Mouse (Mus musculus): ENCODE data around the gene Brinp3. TPM values are rescaled to one million over a fixed set of nuclear protein-coding genes. Genes with fewer than 3 reads are reported as not detected.
"Not testable (repeated sequence)": the region's sequence is repeated elsewhere in the genome, so short reads cannot be mapped to it uniquely, and the experiment has no call there.

Gene Brinp3
- total RNA-seq (2021): not detected

DNA sequence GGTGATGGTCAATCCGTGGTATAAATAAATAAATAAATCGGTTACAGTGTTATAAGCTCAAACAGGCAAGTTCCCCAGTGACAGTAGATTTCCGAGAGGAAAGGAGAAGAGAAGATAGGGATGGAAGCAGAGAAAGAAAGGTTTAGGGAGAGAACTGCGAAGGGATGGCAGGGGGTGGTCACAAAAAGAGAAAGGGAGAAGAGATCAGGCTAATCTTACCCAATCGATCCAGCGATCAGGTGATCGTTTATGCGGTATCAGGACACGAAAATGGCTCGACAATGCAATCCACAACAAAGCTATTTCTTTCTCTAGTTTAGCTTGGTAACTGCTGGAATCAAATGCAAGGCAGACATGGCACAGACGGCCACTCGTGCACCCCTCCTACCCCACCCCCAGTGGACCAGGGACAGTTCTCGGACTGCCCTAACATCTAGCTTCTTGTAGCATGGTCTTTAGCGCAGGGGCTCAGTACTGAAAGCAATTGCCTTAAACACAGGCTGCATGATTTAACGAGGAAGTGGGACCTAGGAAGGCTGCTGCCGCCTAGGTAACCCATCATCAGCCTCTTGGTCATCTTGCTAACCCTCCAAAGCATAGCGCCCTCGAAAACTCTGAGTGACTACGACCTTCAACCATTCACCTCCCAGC, at the start of gene Brinp3:
Gene Brinp3 (plus strand): TSS at position 80 of the 651 bp plus-strand sequence.
- intact Hi-C loops (cut with DNase I): no loop called here
- DNase-seq: no peak

DNA sequence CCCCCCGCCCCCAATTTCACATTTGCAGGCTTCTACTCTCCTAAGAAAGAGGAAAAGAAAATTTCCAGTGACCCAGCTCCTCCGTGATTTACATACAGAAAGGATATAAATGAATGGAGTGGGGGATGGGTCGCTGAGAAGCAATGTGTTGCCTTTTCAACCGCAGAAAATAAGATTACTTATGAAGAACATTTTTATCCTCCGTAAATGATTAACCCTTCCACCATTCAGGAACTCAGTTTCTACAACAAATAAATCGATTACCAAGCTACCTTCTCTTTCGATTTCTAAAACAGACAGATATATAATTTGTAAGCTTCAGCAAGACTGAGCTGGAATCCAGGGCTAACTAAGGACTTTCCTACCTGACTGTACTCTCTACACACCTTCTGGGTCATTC, 339 bp upstream of the Brinp3 start:
- no peak for DNase-seq
- intact Hi-C loops (cut with DNase I): no loop called here

DNA sequence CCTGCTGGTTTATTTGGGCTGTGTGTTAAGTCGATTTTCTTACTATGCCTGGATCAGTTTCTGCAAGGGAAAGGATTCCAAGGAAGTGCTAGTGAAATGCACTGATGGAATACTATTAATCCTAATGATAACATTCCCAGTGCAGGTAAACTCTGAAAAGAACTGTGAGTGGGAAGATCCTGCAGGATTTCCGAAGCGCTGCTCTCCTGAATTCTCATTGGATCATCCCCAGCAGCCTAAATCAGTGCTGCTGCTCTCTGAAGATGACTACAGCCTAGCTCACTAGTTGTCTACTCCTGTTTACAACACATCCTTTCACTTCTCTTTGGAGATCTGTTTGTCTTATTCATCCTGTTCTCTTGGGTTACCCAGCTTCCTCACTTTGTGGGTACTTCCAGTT, 826 bp downstream of the Brinp3 start:
- intact Hi-C loops (cut with DNase I): no loop called here
- DNase-seq: no peak

DNA sequence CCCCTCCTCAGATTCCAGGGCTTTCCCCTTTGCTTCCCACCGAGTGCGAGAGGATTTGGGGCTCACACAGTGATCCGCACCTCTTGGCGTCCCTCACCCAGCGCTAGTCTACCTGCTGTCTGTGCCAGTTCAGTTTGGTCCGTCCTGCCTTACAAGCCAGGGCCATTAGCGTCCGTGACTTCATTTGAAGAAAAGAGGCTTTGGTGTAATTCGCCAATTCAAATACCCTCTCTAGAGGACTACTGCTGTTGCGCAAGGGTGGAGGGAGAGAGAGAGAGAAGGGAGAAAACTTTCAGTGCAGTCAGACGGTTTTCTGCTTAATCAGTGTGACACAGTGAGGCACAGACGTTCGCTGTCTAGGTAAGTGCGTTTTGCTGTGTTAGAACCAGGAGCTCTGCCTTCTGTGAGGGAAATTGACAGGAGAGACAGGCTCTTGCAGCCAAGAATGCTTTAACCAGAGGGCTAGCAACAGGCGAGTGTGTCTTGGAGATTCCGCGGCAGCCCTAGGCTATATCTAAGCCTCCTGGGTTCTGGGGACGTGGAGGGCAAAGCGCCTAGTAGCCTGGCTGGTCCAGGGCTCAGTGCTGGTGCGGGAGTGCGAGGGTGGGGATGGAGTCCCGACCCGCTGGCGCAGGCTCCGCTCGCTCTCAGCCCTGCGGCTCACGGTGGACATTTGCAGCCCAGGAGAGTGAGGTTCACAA, 3.0 kb downstream of the Brinp3 start:
- no peak for DNase-seq
- intact Hi-C loops (cut with DNase I): no loop called here

DNA sequence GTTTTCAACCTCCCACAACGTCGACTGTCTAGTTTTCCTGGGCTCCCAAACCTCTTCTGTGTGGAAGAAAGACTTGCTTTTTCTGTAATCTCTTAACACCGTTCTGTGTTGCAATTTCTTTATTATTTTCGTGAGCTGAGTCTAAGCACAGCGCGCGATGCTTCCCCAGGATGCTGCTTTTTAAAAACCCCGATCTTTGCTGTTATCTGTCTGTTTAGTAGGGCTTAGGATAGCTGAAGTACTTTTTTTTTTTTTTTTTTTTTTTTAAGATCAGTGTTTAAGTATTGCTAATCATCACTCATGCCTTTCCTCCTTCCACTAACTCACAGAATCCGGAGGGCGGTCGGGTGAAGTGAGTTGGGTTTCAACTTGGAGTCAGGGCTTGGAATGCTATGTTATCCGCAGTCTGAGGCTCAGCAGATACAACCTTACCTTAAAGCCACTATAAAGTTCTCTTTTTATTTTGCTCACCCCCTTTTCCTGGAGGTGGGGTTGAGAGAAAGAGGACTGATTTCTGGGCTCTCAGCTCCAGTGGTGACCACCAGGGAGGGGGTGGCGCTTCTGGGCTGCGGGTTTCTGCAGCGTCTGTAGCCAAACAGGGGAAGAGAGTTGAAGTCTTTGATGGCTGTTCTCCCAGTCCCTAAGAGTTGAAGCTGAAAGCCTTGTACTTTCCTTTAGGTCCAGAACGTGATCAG, 3.7 kb downstream of the Brinp3 start:
- DNase-seq: no peak
- intact Hi-C loops (cut with DNase I): no loop called here

DNA sequence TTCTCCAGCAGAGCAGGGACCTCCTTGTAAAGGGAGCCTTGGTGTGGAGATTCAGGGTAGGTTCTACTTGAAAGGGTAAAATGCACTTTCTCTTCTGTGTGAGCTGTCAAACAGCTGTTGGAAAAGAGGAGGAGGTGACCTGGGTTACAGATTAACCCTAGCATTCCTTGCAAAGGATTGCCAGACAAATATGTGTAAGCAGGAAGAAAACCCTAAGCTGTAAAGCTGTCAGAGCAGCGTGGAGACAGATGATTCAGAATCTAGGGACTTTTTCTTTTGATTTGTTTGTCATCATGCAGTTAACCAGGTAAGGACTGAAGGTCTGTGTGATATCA, 4.2 kb downstream of the Brinp3 start:
- intact Hi-C loops (cut with DNase I): no loop called here

DNA sequence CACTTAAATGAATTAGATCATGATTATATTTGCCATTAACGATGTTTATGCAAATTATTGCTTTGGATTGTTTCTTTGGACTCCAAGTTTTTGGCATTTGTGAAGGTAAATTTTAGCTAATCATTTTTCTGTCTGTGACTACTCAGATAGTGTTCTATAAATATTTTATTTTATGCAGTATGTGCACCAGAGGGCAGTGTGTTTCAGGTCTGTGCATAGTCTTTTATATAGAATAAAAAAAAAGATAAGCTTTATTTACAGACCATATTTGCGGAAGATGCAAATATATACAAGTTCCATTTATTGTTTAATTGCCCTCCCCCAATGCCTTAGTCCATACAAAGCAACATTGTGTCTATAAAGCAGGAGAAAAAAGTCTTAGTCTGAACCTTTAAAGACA, 20.8 kb downstream of the Brinp3 start:
- intact Hi-C loops (cut with DNase I): no loop called here
- DNase-seq: no peak

More for the DNA sequence above, 4.2 kb downstream of the Brinp3 start:
- DNase-seq: no peak

DNA sequence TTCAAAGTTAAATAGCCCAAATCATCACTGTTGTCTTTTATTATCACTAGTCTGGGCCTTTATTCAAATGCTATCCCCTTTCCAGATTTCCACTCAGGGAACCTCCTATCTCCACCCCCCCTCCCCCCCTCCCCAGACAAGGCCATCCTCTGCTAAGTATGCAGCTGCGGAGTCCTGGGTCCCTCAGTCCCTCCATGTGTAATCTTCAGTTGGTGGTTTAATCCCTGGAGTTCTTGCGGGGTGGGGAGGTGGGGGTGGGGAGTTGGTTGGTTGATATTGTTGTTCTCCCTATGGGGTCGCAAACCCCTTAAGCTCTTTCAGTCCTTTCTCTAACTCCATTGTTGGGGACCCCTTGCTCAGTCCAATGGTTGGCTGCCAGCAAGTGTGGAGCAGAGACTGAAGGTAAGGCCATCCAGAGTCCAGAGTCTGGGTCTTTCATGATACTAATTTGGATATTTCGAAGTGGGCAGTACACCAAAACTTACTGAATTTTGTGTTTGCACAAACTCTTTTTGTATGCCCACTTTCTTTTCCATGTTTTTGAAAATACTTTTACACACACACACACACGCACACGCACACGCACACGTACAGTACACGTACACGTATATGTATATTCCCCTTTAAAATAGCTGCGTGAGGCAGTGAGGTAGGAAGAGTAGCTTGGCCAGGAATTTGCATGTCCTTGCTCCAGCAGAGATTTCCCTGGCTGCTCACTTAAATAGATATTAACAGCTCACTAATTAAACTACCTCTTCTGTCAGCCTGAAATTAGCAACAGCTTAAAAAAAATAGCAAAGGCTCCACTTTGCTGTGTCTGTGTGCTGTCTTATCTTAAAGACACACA, 29.4 kb downstream of the Brinp3 start:
- no peak for DNase-seq
- intact Hi-C loops (cut with DNase I): no loop called here

DNA sequence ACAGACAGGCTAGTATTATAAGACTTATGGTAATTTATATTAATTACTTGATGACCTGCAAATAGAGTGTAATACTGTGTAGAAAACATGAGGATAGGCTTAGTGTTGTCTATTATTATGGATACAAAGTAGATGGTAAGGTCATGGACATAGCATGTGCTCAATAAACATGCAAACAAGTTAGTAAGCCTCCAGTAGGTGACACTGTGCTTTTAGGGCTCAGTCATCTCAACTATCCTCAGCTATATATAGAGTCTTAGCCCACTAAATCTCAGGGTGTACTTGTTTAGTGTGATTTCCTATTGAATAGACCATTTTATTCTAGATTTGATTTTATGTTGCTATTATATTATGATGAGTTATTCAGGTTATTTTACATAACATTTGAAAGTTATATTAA, 34.0 kb downstream of the Brinp3 start:
- intact Hi-C loops (cut with DNase I): no loop called here
- no peak for DNase-seq

DNA sequence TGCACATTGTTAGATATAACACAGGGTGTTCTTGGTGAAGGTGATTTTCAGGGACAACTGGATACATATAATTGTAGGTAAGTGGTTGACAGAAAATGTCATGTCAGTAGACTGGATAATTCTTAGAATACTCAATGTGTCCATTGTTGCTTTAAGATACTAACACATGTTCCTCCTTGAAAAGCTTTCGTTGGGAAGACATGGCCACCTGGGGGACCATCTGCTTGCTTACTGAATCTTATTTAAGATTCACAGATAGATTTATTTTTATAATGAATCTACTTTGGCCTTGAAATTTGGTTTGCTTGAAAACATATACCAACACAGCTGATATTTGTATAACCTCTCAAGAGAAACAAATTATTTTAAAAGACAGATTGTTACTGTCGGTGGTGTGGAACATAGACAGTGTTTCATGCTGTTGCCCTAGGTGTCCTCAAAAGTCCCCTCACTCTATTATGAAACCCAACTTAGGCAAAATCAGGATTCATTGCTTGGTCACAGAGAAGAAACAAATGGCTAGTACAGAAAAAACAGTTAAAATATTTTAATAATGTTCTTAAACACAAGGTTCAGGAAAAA, 52.4 kb downstream of the Brinp3 start:
- DNase-seq: no peak
- intact Hi-C loops (cut with DNase I): no loop called here

DNA sequence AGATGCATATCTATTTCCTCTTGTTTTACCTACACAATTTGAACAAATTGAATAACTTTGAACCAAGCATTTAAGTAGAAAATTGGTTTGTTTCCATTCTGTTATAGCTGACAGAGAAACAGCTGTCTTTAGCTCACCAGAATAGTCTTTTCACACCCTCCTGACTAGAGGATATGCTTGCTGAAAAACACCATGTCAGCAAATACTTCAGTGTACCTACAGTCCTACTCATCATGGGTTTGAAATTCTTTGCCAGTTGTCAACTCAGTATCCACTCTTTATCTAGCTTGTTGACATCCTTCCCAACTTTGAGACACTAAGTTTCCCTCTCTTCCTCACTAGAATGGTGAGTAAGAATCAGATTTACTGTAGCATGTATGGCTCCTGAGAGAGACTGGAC, 62.4 kb downstream of the Brinp3 start:
- intact Hi-C loops (cut with DNase I): no loop called here
- no peak for DNase-seq

DNA sequence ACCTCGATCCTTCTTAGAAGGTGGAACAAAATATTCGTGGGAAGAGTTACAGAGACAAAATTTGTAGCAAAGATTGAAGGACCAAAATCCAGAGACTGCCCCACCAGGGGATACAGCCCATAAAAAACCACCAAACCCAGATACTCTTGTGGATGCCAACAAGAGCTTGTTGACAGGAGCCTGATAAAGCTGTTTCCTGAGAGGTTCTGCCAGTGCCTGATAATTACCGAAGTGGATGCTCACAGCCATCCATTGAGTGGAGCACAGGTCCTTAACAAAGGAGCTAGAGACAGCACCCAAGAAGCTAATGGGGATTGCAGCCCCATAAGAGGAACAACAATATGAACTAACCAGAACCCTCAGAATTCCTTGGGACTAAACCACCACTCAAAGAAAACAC, 67.6 kb downstream of the Brinp3 start:
- intact Hi-C loops (cut with DNase I): no loop called here
- DNase-seq: no peak

DNA sequence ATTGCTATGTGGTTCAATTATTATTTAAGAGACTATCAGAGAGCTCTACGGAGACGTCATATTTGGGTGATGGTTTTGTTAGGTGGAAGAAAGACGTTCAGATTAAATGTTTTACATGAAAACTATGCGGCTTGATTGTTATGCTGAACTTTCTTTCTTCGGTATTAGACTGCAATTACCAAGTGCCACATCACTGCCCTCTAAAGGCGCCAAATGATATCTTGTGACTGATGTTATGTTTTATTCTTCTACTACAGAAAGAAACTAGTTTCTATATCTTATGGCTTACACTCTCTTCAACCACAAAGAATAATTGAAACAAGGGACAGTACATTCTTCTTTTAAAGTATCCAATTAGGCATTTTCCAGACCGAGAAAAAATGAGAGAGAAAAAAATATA, 89.6 kb downstream of the Brinp3 start:
- DNase-seq: no peak
- intact Hi-C loops (cut with DNase I): no loop called here

DNA sequence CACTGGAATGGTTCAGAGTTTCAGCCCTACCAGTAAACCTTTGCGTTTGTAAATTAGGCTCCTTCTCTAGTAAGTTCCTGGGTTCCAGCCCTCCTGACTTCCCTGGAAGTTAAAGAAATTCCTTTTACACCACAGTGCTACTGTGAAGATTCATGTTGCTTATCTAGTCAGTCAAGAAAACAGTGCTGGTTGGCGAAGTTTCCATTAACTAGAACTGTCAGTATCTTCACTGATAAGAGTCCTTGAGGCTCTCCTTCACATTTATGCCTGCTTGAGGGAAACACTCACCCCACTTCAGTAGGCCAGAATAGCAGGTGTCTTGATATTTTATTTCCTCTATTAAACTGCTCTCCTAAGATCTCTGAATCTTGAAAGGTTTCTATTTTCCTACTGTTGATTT, 138.3 kb downstream of the Brinp3 start:
- intact Hi-C loops (cut with DNase I): no loop called here
- no peak for DNase-seq

DNA sequence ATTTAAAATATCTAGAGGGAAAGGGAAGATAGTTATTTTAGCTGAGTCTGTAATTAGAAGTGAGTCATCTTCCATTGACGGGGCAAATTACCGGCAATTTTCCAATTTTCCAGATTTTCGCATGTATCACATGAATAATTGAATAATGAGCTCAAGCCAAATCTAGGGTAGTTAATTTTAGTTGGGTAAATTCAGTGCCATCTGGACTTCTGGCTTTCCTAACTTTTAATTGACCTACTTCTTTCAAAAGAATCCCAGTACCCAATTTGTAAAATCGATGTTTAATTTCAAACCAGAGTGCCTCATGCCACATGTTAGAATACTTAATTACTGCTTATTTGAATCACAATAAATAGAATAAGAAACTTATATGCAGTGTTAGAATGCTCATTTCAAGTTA, 162.7 kb downstream of the Brinp3 start:
- no peak for DNase-seq
- intact Hi-C loops (cut with DNase I): no loop called here

DNA sequence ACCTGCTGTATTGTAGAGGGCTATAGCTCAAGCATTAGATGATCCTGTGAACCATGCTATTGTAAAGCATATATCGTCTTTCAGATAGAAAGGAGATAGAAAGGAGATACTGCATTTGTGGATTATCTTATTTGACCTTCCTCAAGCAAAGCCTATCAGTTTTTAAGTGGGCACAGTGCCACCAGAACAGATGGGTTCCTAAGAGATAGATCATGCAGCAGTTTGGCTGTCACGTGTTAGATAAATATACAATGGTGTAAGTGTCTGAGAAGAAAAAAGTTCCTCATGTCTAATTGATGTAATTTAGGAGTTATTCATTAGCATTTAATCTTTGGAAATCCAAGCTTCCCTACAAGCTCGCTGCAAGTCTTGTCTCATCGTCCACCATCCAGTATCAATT, 206.2 kb downstream of the Brinp3 start:
- intact Hi-C loops (cut with DNase I): no loop called here
- DNase-seq: no peak

DNA sequence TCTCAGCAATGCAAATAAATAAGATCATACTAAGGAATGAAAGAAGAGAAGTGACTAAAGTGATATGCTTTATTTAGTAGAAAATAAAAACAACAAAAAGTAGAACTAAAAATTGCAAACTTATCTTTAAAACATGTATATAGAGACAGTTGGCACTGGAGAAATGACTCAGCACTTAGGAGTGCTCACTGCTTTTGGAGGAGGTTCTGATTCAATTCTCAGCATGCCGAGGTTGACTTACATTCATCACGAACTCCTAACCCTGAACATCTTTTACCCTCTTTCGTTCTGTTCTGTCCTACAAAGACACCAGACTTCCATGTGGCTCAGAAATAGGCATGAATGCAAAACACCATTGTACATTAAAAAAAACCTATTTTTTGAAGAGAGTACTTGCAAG, 225.0 kb downstream of the Brinp3 start:
- intact Hi-C loops (cut with DNase I): no loop called here
- DNase-seq: no peak

DNA sequence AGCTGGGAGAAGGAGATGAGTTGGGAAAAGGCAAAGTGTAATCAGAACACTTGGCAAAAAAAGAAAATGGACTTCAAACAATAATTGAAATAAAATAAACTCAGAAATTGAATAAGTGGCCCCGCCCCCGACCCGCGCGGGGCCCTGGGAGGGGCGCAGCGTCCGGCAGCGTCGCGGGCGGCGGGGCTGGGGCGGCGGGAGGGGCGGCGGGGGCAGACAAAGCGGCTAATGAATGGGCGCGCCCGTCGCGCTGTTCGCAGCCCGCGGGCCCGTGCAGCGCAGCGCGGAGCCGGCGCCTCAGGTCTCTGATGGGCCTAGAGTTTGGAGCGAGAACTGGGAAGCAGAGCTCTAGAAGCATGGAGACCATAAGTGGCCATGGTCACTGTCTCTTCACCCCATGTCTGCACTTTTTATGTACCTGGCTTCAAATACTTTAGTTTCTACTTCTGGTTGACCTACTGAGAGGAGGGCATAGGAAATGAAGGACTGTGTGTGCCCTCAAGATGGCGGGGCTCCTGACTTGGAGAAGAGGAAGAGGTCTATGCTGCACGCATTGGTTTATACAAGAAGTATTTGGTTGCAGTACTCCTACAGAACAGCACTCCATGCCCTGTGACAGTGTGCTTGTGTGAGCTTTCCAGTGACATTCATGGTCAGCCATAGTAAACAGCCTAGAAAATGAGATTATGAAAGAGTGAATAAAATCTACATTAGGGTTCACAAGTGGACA, 230.4 kb downstream of the Brinp3 start:
- DNase-seq; intact Hi-C loops (cut with DNase I): not testable (repeated sequence)

DNA sequence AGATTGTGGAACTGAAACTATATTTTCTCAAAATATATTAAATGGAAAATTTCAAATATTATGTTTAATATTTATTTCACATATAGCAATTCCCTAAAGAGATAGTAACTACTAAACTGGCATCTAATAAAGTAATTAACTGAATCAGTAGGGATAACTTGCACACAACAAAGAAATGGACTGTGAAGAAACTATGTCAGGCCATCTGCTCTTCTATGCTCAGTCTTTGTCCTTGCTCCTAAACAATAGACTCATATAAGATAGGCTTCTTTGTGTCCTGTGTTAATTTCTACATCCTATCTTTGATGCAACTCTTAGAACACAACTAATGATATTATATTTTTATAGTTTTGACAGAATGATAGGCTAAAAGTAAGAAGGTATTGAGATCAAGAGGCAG, 256.5 kb downstream of the Brinp3 start:
- no peak for DNase-seq
- intact Hi-C loops (cut with DNase I): no loop called here

DNA sequence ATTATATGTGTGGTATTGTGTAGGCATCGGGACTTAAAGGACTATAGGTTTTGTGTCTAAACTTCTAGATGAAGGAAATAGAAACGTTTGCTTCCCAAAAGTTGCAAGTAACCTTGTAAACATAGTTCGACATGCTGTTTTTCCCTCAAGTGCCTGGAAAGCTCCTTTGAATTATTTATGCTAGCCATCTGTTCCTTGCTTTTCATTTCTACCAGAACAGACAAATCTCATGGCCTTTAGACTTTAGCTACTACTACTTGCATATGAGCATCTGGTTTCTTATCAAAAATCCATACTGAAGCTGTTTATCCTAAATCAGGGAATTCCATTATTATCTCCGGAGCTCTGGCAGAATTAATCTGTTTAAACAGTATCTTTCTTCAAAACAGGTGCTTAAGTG, 288.7 kb downstream of the Brinp3 start:
- DNase-seq: no peak
- intact Hi-C loops (cut with DNase I): no loop called here
